In the genomic region with DNA sequence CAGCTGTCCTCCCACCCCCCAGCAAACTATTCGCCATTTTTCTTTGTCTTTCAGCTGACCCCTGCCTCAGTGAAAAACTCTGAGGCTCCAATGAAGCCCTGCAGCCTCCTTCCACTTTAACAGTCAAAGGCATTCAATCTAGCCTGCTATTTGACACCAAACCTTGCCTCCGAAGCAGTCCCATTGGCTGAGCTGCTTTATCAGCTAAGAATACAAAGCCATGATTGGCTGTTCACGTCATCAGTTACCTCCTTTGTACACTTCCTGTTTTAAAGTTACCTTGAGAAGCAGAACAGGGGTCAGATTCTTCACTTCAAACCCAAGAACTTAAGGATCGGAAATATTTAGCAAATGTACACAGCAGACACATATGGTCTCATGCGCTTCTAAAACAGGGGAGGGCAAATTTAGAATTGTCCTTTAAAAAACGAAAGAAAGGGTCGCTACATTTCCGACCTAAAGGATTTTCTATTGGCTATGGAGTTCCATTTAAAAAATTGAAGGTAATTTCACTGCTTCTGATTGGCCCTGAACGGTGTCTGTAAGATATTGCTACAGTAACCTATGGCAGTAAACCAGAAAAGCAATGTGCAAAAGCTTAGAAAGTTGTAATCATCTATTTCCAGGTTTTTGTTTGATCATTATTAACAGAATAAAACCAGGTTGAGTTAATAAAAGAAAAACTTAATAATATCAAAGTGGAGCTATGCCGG, we compare ENCODE assay signal across 8 mouse cellular contexts. TPM values are rescaled to one million over a fixed set of nuclear protein-coding genes. Genes with fewer than 3 reads are reported as not detected.
DNase-seq lines count a peak whose midpoint lies in the region; ATAC-seq and TF ChIP-seq lines count a peak whose summit lies in the region.

No protein-coding gene starts in this region.

- ATAC-seq in frontal cortex, adult (ENCODE audit: low TSS enrichment) = peak; percentile 98
- ATAC-seq in lung, embryonic 15.5 days (ENCODE audit: borderline replicate concordance, extremely low read depth, low FRiP score, low TSS enrichment) = peak; percentile 90

- H3K4me2 ChIP-seq in lung, embryonic 15.5 days = peak overlapping the region; percentile 61

- H3K27me3 ChIP-seq in hindbrain, embryonic 10.5 days (ENCODE audit: insufficient read depth, poor library complexity, severe bottlenecking) = no peaks in the 10 kb centered on the region
- H3K27me3 ChIP-seq in lung, embryonic 15.5 days = no peaks in the 10 kb centered on the region

- peaks cover 45% of the 10 kb centered on the region for H3K4me1 ChIP-seq in hindbrain, embryonic 10.5 days (replicated peaks)
- peaks cover 58% of the 10 kb centered on the region for H3K4me1 ChIP-seq in lung, embryonic 15.5 days
- H3K4me1 ChIP-seq in olfactory bulb, adult 2 months (ENCODE audit: control insufficient read depth, insufficient read depth, low read length) = no peaks in the 10 kb centered on the region

- H3K9me3 ChIP-seq in hindbrain, embryonic 10.5 days = no peaks in the 10 kb centered on the region
- no peaks in the 10 kb centered on the region for H3K9me3 ChIP-seq in lung, embryonic 15.5 days

- H3K4me3 ChIP-seq in hindbrain, embryonic 10.5 days = peak overlapping the region; percentile 60
- peak overlapping the region; percentile 56 for H3K4me3 ChIP-seq in lung, embryonic 15.5 days
- peak overlapping the region; percentile 75 for H3K4me3 ChIP-seq in olfactory bulb, adult 2 months (ENCODE audit: insufficient read depth, low read depth, low read length)

- peak overlapping the region; percentile 35 for H3K9ac ChIP-seq in lung, embryonic 15.5 days

- peak; percentile 41 for DNase-seq in MN1 (ENCODE audit: low spot score)
- DNase-seq in cerebellum, adult 9-10 months = peak; percentile 91
- DNase-seq in hindbrain, embryonic 10.5 days (ENCODE audit: low spot score) = peak; percentile 80
- DNase-seq in layer of hippocampus, adult 9-10 months (ENCODE audit: low spot score) = peak; percentile 86
- peak; percentile 45 to 75 for DNase-seq in thymus, adult 18-20 months

- no peak; the same call in 1 of the 2 replicates for TF ChIP-seq POLR2A in olfactory bulb, adult 2 months (IDR thresholded peaks at IDR 0.05; ENCODE audit: insufficient read depth, low read depth, low read length)

- 9% methylated on average over 10 of the region's 10 CpGs for WGBS in hindbrain, embryonic 10.5 days
- 6% methylated on average over 10 of the region's 10 CpGs for WGBS in lung, embryonic 15.5 days
- 5% methylated on average over 10 of the region's 10 CpGs for WGBS in olfactory bulb, adult 2 months

- H3K27ac ChIP-seq in hindbrain, embryonic 10.5 days = peak overlapping the region; percentile 90
- H3K27ac ChIP-seq in lung, embryonic 15.5 days = peak overlapping the region; percentile 81
- peak overlapping the region; percentile 93 for H3K27ac ChIP-seq in olfactory bulb, adult 2 months (ENCODE audit: insufficient read depth, low read depth, low read length)

- H3K36me3 ChIP-seq in hindbrain, embryonic 10.5 days = 0 out of 2 replicates have a peak, but pooled peaks cover 5% of the 10 kb centered on the region
- H3K36me3 ChIP-seq in lung, embryonic 15.5 days = no peaks in the 10 kb centered on the region

- TF ChIP-seq CTCF in olfactory bulb, adult 2 months (IDR thresholded peaks at IDR 0.05; ENCODE audit: insufficient read depth, low read depth, low read length) = no peak

RNA-seq across cellular contexts. Expression of gene Nfyc, which starts 15.6 kb away (rescaled TPM):
- polyA plus RNA-seq in hindbrain, embryonic 10.5 days (2016; fragmentation: Nextera tagmentation; extraction: Ambion mirVana) = 124 and 135 TPM in 2 replicates
- polyA plus RNA-seq in lung, embryonic 15.5 days (2015; fragmentation: Nextera tagmentation; extraction: Ambion mirVana) = 93.7 and 99.5 TPM in 2 replicates
- polyA plus RNA-seq in olfactory bulb, adult 2 months (2012; ENCODE audit: insufficient read depth, insufficient read length, low replicate concordance, missing spikeins) = not detected in 2 replicates

RNA-seq across cellular contexts. Expression of gene Rims3, which starts 38.8 kb away (rescaled TPM):
- 3.9 and 5.2 TPM in 2 replicates for polyA plus RNA-seq in hindbrain, embryonic 10.5 days (2016; fragmentation: Nextera tagmentation; extraction: Ambion mirVana)
- polyA plus RNA-seq in lung, embryonic 15.5 days (2015; fragmentation: Nextera tagmentation; extraction: Ambion mirVana) = 0.57 and 0.72 TPM in 2 replicates
- polyA plus RNA-seq in olfactory bulb, adult 2 months (2012; ENCODE audit: insufficient read depth, insufficient read length, low replicate concordance, missing spikeins) = not detected in 2 replicates

Comparison
In these comparisons a context has a peak if more than half of its experiments do, and no peak if none do; other contexts are left out.
1. Peak in every context shown above with its lines: DNase-seq, ATAC-seq, H3K4me3 ChIP-seq and H3K27ac ChIP-seq.
2. DNase-seq: peak in every context shown above with its lines; median percentile 91 in cerebellum, adult 9-10 months; 86 in layer of hippocampus, adult 9-10 months; 80 in hindbrain, embryonic 10.5 days; 60 in thymus, adult 18-20 months; 41 in MN1.
3. RNA of gene Nfyc, which starts 15.6 kb away (polyA plus RNA-seq): 124 to 135 TPM in hindbrain, embryonic 10.5 days and 93.7 to 99.5 TPM in lung, embryonic 15.5 days; not detected in olfactory bulb, adult 2 months; every median in the first group is over 10 times any median in the second.